Mouse (Mus musculus): ENCODE data around the gene Gm10309. TPM values are rescaled to one million over a fixed set of nuclear protein-coding genes. Genes with fewer than 3 reads are reported as not detected.

Gm10309 gene
- total RNA-seq, 4 experiments from 2014 or later: not detected

- no peak for DNase-seq (ENCODE audit: low spot score in 2 of 2)
Measured at GRCm38 (mm10) chr17:86476674-86477073, 28.4 kb downstream of the Gm10309 start.

- no peak for DNase-seq (ENCODE audit: low spot score in 2 of 2)
Measured at GRCm38 (mm10) chr17:86471684-86472083, 33.3 kb downstream of the Gm10309 start.

- no peak for DNase-seq (ENCODE audit: low spot score in 2 of 2)
Measured at GRCm38 (mm10) chr17:86470160-86470559, 34.9 kb downstream of the Gm10309 start.

GRCm38 (mm10) chr17:86467967-86468366, 37.1 kb downstream of the Gm10309 start:
- no peak for DNase-seq (ENCODE audit: low spot score in 2 of 2)

- no peak for DNase-seq (ENCODE audit: low spot score in 2 of 2)
Measured at GRCm38 (mm10) chr17:86467291-86467898, 37.6 kb downstream of the Gm10309 start.

GRCm38 (mm10) chr17:86466871-86467270, 38.2 kb downstream of the Gm10309 start:
- DNase-seq (ENCODE audit: low spot score in 2 of 2): no peak

GRCm38 (mm10) chr17:86466412-86466811, 38.6 kb downstream of the Gm10309 start:
- no peak for DNase-seq (ENCODE audit: low spot score in 2 of 2)

GRCm38 (mm10) chr17:86465865-86466264, 39.2 kb downstream of the Gm10309 start:
- no peak for DNase-seq (ENCODE audit: low spot score in 2 of 2)

GRCm38 (mm10) chr17:86464689-86465363, 40.2 kb downstream of the Gm10309 start:
- DNase-seq (ENCODE audit: low spot score in 2 of 2): peak in 1 of 2 experiments; percentile 59

GRCm38 (mm10) chr17:86464197-86464596, 40.8 kb downstream of the Gm10309 start:
- no peak for DNase-seq (ENCODE audit: low spot score in 2 of 2)

GRCm38 (mm10) chr17:86463369-86463768, 41.7 kb downstream of the Gm10309 start:
- no peak for DNase-seq (ENCODE audit: low spot score in 2 of 2)

- no peak for DNase-seq (ENCODE audit: low spot score in 2 of 2)
Measured at GRCm38 (mm10) chr17:86460645-86461430, 44.2 kb downstream of the Gm10309 start.

- DNase-seq (ENCODE audit: low spot score in 2 of 2): no peak
Measured at GRCm38 (mm10) chr17:86458302-86458980, 46.6 kb downstream of the Gm10309 start.

- DNase-seq (ENCODE audit: low spot score in 2 of 2): no peak
Measured at GRCm38 (mm10) chr17:86456512-86456911, 48.5 kb downstream of the Gm10309 start.

- no peak for DNase-seq (ENCODE audit: low spot score in 2 of 2)
Measured at GRCm38 (mm10) chr17:86454351-86454706, 50.7 kb downstream of the Gm10309 start.

GRCm38 (mm10) chr17:86453673-86454350, 51.2 kb downstream of the Gm10309 start:
- DNase-seq (ENCODE audit: low spot score in 2 of 2): no peak

GRCm38 (mm10) chr17:86452934-86453333, 52.1 kb downstream of the Gm10309 start:
- no peak for DNase-seq (ENCODE audit: low spot score in 2 of 2)

Data from left cerebral cortex, adult 8-10 months (tissue).